Mouse (Mus musculus): ENCODE measurements at regions not wholly inside any gene's neighbourhood (a gene's known extent, or its start where the extent isn't known, plus 50 kb on each side); places are given as distances from the start of the nearest gene placed in this dataset.
"Not testable (repeated sequence)": the region's sequence is repeated elsewhere in the genome, so short reads cannot be mapped to it uniquely, and the experiment has no call there.

DNA sequence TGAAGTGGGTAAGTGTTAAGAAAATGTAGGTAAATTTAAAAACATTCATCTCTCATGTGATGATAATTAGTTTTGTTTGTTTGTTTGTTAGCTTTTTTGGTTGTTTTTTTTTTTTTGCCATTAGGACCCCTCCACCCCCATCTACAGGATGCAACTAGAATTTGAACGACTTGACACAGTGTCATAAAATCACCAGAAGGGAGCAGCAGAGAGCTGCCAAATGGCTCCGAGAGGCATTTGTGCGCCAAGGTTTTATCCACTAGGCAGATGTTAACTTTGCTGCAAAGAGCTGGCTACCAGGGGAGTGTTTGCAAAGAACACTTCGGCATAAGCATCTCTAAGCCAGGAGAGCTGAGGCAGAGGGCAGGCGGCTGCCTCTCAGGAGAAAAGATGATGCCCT, 72.7 kb upstream of the Acpp start:
- no peaks in the 10 kb centered on the region for H3K36me3 ChIP-seq
- no peak overlapping the region for H3K4me3 ChIP-seq
- no peak for DNase-seq (ENCODE audit: low spot score)
- 4% methylated on average over 5 of the region's 5 CpGs for WGBS
- H3K4me1 ChIP-seq: peaks cover 8% of the 10 kb centered on the region; the same call in 1 of the 2 replicates
- no peaks in the 10 kb centered on the region for H3K27me3 ChIP-seq (ENCODE audit: insufficient read depth, poor library complexity, severe bottlenecking)
- H3K9me3 ChIP-seq: no peaks in the 10 kb centered on the region
- H3K27ac ChIP-seq: no peak overlapping the region

DNA sequence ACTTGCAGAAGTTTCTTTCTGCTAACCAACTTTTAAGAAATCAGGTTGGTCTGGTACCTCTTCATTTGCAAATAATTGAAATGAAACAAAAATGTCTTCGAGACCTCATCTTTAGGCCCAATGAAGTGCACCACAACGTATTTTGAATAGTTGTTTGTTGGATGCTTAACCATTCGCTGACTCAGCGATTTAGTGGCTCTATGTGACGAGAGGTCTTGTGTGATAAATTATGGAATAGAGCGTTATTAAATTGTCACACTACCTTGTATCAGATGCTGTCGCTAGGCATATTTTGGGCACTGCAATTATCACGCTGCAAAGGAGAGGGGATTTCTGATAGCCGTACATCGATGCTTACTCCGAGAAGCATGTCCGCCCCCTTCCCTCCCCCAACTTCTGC, 71.8 kb upstream of the Acpp start:
- no peak for DNase-seq (ENCODE audit: low spot score)
- WGBS: 22% methylated on average over 12 of the region's 12 CpGs
- Histone ChIP-seq H3K4me1 (peaks cover 8% of the 10 kb centered on the region; the same call in 1 of the 2 replicates), H3K4me3 (peak overlapping the region; percentile 60), H3K9me3 (no peaks in the 10 kb centered on the region), H3K27ac (no peak overlapping the region), H3K27me3 (ENCODE audit: insufficient read depth, poor library complexity, severe bottlenecking) (no peaks in the 10 kb centered on the region), H3K36me3 (no peaks in the 10 kb centered on the region)

DNA sequence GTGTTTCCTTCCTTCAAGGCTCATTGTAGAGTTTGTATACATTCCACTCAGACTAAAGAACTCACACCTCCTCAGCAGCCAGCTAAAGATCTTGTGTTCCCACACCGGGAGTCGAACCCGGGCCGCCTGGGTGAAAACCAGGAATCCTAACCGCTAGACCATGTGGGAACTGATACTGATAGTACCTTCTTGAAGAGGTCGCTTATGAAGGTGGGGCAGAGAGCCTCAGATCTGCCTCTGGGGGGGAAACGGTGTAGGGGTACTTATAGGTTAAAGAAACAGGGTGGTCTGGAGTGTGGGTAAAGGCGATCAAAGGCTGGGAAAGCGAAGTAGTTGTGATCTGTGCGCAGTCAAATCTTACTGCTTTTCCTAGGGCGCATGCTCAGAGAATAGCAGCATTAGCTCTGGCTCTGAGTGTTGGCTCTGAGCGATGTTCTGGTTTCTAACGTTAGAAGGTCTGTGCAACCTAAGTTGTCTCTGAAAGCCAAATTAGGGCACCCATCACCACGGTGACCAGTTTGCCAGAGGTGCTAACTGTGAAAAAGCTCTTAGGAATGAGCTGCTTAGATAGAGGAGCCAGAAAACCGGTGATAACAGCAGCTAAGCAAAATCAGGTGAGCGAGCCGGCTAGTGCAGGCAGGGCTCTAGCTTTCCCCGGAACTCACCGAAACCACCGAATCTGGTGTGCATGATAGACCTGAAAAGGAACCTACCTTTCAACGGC, 71.2 kb upstream of the Acpp start:
- 0 out of 2 replicates have a peak overlapping the region, but pooled peaks have one; percentile 42 for H3K27ac ChIP-seq
- H3K36me3 ChIP-seq: no peaks in the 10 kb centered on the region
- H3K4me3 ChIP-seq: peak overlapping the region; percentile 60
- H3K9me3 ChIP-seq: no peaks in the 10 kb centered on the region
- 18% methylated on average over 21 of the region's 21 CpGs for WGBS
- peaks cover 8% of the 10 kb centered on the region; the same call in 1 of the 2 replicates for H3K4me1 ChIP-seq
- DNase-seq (ENCODE audit: low spot score): peak; percentile 88
- no peaks in the 10 kb centered on the region for H3K27me3 ChIP-seq (ENCODE audit: insufficient read depth, poor library complexity, severe bottlenecking)

DNA sequence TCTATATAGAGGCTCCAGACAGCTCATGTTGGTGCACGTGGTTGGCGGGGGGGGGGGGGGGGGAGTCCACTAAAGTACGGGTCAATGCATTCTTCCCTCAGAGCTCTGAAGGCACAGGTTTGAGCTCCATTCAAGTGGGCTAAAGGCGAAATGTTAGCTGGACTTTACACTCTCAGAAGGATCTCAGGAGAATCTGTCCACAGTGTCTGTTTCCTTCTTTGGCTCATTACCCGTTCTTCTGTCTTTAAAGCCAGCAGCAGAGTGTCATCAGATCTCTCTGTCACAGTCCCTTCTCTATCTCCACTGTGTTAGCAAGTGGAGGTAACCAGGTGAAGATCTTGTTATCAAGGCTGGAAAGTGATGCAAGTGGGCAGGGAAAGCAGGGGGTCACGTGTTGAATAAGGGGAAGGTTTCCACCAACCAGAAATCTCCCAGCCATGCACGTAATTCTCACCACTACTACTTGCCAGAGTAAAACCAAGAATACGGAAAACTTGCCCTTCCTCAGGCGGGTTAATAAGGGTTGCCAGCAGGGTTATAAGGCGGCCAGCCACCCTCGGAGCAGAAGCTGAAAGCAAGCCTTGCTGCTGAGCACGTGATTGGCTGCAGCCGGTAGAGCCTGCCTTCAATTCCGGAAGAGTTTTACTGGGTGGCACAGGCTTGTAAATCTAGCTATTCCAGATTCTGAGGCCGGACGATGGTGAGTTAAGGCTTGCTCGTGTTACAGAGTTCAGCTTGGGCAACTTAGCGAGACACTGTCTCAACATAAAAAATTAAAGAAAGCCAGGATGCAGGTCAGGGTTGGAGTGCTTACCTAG, 70.2 kb upstream of the Acpp start:
- Histone ChIP-seq H3K4me3 (peak overlapping the region; percentile 60), H3K27ac (peak overlapping the region; percentile 67; the same call in 1 of the 2 replicates), H3K27me3 (ENCODE audit: insufficient read depth, poor library complexity, severe bottlenecking) (no peaks in the 10 kb centered on the region), H3K36me3 (no peaks in the 10 kb centered on the region), H3K9me3 (no peaks in the 10 kb centered on the region), H3K4me1 (peaks cover 8% of the 10 kb centered on the region; the same call in 1 of the 2 replicates)
- DNase-seq (ENCODE audit: low spot score): no peak
- WGBS: 19% methylated on average over 18 of the region's 18 CpGs

DNA sequence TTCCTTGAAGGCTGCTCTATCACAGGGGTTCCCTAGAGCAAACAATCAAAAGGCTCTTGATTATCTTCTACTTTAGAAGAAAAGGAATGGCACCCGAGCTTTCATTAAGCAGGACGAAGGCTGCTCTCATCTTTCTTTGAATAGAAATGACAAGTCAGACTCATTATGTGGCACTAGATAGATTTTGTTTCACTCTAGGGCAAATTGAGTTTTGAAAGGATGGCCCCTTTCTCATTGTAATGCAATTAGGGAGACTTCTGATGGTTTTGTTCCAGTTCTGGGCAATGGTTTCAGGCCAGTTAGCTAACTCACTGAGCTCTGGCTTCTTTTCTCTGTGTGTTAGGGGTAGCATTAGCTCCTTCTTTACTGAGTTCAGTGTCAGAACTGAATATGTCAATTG, 69.5 kb upstream of the Acpp start:
- no peaks in the 10 kb centered on the region for H3K36me3 ChIP-seq
- no peak overlapping the region for H3K27ac ChIP-seq
- H3K27me3 ChIP-seq (ENCODE audit: insufficient read depth, poor library complexity, severe bottlenecking): no peaks in the 10 kb centered on the region
- no peak for DNase-seq (ENCODE audit: low spot score)
- no peak overlapping the region for H3K4me3 ChIP-seq
- WGBS: 75% methylated on average over 2 of the region's 2 CpGs
- no peaks in the 10 kb centered on the region for H3K9me3 ChIP-seq
- peaks cover 8% of the 10 kb centered on the region; the same call in 1 of the 2 replicates for H3K4me1 ChIP-seq

DNA sequence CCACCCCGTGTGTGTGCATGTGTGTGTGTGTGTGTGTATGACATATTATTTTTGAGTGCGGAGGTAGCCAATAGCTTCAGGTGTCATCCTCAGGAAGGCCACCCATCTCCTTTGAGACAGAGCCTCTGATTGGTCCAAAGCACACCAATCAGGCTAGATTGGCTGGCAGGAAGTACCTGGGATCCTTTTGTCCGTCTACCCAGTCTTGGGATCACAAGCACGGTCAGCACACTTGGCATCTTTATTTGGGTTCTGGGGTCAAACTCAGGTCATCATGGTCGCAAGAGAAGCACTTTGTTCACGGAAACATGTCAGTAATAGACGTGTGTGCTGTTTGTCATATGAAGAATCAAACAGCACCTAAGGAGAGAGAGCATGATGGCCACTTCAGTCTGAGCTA, 68.9 kb upstream of the Acpp start:
- Histone ChIP-seq H3K36me3 (no peaks in the 10 kb centered on the region), H3K4me1 (peaks cover 8% of the 10 kb centered on the region; the same call in 1 of the 2 replicates), H3K9me3 (no peaks in the 10 kb centered on the region), H3K4me3 (no peak overlapping the region), H3K27ac (no peak overlapping the region), H3K27me3 (ENCODE audit: insufficient read depth, poor library complexity, severe bottlenecking) (no peaks in the 10 kb centered on the region)
- no peak for DNase-seq (ENCODE audit: low spot score)
- 79% methylated on average over 7 of the region's 7 CpGs for WGBS

DNA sequence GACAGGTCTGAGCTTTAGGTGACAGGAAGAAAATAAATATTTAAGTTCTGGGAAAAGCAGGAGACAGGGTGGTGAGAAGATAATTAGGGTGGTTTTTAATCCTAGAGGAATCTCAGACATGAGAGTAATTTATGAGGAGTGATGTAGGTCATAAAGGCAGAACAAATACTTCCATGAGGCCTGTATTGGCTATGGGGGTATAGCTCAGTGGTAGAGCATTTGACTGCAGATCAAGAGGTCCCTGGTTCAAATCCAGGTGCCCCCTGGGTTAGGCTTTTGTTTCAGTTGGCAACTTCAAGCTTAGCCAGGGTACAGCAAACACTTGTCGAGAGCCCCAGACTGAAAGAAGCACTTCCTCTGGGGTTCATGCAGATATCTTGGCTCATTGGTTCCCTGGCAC, 66.3 kb upstream of the Acpp start:
- no peaks in the 10 kb centered on the region for H3K27me3 ChIP-seq (ENCODE audit: insufficient read depth, poor library complexity, severe bottlenecking)
- H3K4me3 ChIP-seq: no peak overlapping the region
- no peak overlapping the region for H3K27ac ChIP-seq
- DNase-seq (ENCODE audit: low spot score): no peak
- no peaks in the 10 kb centered on the region for H3K9me3 ChIP-seq
- 54% methylated on average over 1 of the region's 1 CpGs for WGBS
- peaks cover 3% of the 10 kb centered on the region; the same call in 1 of the 2 replicates for H3K4me1 ChIP-seq
- H3K36me3 ChIP-seq: no peaks in the 10 kb centered on the region

DNA sequence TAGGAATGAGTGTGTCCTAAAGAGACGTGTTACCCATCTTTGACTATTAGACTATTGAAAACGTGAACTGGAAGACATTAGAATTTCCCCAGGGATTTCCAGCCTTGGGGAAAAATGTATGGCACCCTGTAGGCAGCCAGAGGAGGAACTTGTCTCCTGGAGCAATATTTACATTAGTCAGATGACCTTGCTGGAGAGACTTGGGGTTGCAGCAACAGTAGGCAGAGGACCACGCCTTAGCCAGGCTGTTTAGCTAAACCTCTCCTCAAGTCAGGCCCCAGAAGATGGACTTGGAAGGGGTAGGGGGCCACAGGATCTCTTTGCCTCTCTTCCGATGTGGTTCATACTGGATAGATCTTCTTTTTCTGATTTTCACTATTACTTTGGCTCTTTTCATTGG, 64.1 kb upstream of the Acpp start:
- Histone ChIP-seq H3K27me3 (ENCODE audit: insufficient read depth, poor library complexity, severe bottlenecking) (no peaks in the 10 kb centered on the region), H3K36me3 (no peaks in the 10 kb centered on the region), H3K27ac (no peak overlapping the region), H3K4me1 (no peaks in the 10 kb centered on the region), H3K9me3 (no peaks in the 10 kb centered on the region), H3K4me3 (no peak overlapping the region)
- DNase-seq (ENCODE audit: low spot score): no peak
- WGBS: 81% methylated on average over 4 of the region's 4 CpGs

DNA sequence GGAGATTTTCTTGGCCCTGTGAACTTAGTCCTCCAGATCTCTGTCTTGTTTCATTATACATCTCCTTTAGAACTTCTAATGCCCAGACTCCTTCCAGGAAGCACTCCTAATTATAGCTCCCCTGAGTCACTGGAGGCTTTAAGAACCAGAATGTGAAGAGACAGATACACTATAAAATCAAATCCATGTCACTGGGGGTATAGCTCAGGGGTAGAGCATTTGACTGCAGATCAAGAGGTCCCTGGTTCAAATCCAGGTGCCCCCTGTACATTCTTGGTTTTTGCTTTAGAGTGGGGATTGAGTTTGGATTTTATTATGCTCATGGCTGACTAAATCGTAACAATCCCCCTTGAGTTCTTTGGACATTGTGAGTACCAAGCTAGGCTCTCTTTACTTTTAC, 62.4 kb upstream of the Acpp start:
- Histone ChIP-seq H3K27ac (no peak overlapping the region), H3K4me1 (no peaks in the 10 kb centered on the region), H3K9me3 (no peaks in the 10 kb centered on the region), H3K4me3 (no peak overlapping the region), H3K36me3 (no peaks in the 10 kb centered on the region), H3K27me3 (ENCODE audit: insufficient read depth, poor library complexity, severe bottlenecking) (no peaks in the 10 kb centered on the region)
- WGBS: 74% methylated on average over 1 of the region's 1 CpGs
- no peak for DNase-seq (ENCODE audit: low spot score)

DNA sequence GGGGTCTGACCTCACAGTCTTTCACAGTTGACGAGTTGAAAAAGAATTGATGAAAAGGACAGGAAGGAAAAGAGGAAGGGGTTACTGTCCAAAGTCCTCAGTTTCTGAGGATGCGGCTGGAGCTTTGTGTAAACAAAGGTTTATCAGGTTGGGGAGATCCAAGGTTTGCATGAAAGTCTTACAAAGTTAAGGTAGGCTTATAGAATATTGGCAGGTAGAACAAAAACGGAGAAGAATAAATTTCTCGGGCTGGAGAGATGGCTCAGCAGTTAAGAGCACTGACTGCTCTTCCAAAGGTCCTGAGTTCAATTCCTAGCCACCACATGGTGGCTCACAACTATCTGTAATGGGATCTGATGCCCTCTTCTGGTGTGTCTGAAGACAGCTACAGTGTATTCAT, 60.9 kb upstream of the Acpp start:
- not testable (repeated sequence) for DNase-seq (ENCODE audit: low spot score); H3K4me1 ChIP-seq; H3K9me3 ChIP-seq; H3K4me3 ChIP-seq; H3K36me3 ChIP-seq; H3K27ac ChIP-seq; H3K27me3 ChIP-seq (ENCODE audit: insufficient read depth, poor library complexity, severe bottlenecking)
- 68% methylated on average over 4 of the region's 4 CpGs for WGBS

DNA sequence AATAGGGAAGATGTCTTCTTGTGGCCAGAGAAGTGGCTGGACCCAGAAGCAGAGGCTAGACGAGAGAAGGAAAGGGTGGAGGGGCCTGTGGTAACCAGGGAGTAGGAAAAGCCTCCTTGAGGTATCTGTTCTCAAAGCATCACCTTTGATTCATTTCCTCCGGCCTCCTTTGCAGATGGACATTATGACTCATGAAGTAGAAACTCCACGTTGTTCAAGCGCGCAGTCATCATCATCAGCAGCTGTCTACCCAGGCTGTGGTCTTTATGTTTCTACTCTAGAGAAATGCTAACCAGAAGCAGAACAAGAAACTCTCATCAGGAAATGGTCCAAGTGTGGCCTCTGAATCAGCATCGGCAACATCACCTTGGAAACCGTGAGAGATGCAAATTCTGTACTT, 50.3 kb upstream of the Acpp start:
- H3K4me1 ChIP-seq: no peaks in the 10 kb centered on the region
- no peak overlapping the region for H3K27ac ChIP-seq
- WGBS: 88% methylated on average over 7 of the region's 7 CpGs
- no peaks in the 10 kb centered on the region for H3K27me3 ChIP-seq (ENCODE audit: insufficient read depth, poor library complexity, severe bottlenecking)
- DNase-seq (ENCODE audit: low spot score): no peak
- H3K36me3 ChIP-seq: no peaks in the 10 kb centered on the region
- no peak overlapping the region for H3K4me3 ChIP-seq
- H3K9me3 ChIP-seq: no peaks in the 10 kb centered on the region
